Mouse (Mus musculus) lung, adult 18-20 months (tissue): ENCODE measurements around the gene Hint2.
A peak's percentile ranks its signal among the peaks of the same experiment; 100 is the strongest.

Experiments
- DNase-seq, 2 experiments: peaks; one replicate each; pipeline ENCODE4 v3.0.0; 2022; ENCODE audit warnings: mixed read lengths in 2 of 2

The Hint2 gene

GRCm38 (mm10) chr4:43653161-43654015 lies 2.9 kb downstream of the Hint2 start, which contains the start of gene Spag8:
Gene Spag8, minus strand, starts transcription at chr4:43653594.
- peak; percentile 62 to 81 for DNase-seq

GRCm38 (mm10) chr4:43652726-43653125 lies 3.5 kb downstream of the Hint2 start:
- DNase-seq = no peak

DNA sequence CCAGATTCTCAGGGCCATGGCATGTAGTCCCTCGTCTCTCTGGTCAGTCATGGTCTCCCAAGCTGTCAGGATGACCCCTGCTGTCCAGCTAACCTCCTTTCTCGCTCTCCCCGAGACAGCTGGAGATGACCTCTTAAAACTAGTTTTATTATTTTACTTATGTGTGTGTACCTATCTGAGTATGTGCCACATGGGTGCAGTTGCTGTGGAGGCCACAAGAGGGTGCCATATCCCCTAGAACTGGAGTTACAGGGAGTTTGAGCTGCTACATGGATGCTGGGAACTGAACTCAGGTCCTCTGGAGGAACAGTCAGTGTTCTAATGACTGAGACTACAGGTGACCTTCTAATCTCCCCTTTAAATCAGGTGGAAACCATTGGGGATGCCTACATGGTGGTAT lies 6.5 kb downstream of the Hint2 start:
- no peak for DNase-seq

DNA sequence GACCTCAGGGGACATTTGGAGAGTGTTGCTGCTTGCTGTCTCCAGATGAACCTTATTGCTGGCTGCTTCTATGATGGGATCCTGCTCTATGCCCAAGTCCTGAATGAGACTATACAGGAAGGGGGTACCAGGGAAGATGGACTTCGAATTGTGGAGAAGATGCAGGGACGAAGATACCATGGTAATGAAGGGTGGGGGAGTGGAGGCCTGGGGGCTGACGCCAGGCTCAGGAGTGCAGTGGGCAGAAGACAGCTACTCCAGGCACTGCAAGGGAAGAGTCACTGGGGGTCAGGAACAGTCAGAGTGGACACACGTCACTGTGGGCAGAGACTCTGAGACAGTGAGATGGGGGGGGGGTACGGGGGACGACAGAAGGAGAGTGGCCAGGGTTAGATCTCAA lies 15.8 kb downstream of the Hint2 start:
- DNase-seq = peak in 1 of 2 experiments; percentile 0

GRCm38 (mm10) chr4:43640076-43640475 lies 16.2 kb downstream of the Hint2 start:
- DNase-seq = peak in 1 of 2 experiments; percentile 1

DNA sequence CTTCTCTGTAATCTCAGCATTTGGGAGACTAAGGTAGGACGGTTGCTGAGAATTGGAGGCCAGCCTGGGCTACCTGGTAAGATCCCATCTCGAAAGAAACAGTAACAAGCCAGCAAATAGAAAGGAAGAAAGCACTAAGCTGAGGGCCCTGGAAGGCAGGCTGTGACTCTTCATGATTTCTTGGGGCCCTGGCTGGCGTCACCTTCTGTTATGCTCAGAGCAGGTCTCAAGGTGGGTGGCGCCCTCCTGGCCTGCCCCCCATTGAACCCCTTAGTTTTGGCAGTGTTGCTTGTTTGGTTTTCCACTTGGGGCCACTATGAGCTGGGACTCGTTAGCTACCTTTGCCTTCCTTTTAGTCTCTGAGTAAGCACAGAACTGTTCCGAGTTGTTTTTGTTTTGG lies 19.5 kb downstream of the Hint2 start:
- DNase-seq = peak in 1 of 2 experiments; percentile 2

GRCm38 (mm10) chr4:43634621-43635374 lies 21.5 kb downstream of the Hint2 start:
- DNase-seq = peak; percentile 3 to 17

- DNase-seq = no peak
Measured at GRCm38 (mm10) chr4:43633736-43634135, 22.5 kb downstream of the Hint2 start.

- DNase-seq = no peak
Measured at GRCm38 (mm10) chr4:43633296-43633695, 23.0 kb downstream of the Hint2 start.

GRCm38 (mm10) chr4:43631956-43632920 lies 24.0 kb downstream of the Hint2 start:
- no peak for DNase-seq

DNA sequence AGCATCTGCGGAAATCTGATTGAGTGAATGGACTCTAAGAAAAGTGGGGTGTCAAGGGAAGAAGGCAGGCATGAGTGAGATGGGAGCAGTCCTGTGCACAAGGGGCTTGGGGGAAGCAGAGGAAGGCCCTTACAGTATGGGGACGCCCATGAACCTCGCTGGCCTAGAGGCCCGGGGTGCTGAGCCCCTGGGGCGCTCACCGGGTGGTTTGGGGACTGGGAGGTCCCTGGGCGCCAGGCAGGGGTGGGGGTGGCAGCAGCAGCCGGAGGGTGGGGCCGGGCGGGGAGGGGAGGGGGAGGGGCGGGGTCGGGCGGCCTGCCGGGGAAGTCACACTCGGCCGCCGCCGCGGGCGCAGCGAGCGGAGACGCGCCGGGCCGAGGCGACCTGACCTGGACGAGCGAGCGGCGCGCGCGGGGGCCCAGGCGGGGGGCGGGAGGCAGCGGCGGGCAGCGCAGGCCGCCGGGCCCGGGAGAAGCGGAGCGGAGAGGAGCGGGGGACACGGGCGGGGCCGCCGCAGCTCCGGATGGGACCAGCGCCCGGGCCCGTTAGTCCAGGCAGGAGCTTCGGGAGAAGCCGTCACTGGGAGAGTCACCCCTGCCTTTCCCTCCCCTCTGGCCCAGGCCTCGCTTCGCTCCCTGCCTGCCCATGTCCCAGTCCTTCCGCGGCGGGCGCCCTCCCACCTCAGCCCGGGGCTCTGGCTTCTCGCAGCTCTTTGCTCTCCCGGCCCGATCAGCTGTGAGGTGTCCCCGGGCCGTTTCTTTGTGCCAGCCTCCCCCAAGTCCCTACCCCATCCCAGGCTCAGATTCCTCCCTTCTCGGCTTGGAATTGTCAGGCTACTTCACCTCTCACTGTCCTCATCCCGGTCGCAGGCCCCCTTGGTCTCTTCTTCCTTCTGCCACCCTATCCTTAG lies 25.0 kb downstream of the Hint2 start, which contains the start of gene Npr2:
Gene Npr2 (plus strand): TSS at position 890 of the 910 bp plus-strand sequence.
- peak; percentile 25 to 34 for DNase-seq

- DNase-seq = no peak
Measured at GRCm38 (mm10) chr4:43630671-43631045, 25.6 kb downstream of the Hint2 start.

DNA sequence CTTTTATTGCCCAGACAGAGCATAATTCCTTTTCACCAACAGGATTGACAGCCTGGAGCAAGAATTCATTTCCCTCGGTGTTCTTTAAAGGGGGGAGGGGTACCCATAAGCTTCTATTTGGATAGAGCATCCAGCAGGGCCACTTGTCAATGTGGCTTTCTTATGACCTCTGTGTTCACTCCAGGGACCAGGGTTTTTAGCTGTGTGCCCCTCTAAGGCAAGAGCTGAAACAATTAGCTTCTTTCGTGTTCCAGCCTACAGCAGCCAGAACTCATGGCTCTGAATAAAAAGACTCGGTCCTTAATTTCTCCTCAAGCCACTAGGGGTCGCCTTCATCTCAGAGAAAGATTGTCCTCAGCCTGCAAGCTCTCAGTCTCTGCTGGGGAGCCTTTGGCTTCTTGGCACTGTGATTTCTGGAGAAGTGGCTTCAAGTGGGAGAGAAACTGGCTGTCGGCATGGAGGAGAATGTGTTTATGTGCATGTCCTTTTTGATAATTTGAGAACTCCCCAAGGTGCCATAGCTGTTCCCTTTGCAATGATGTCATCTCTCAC lies 26.2 kb downstream of the Hint2 start:
- peak; percentile 80 to 88 for DNase-seq

DNA sequence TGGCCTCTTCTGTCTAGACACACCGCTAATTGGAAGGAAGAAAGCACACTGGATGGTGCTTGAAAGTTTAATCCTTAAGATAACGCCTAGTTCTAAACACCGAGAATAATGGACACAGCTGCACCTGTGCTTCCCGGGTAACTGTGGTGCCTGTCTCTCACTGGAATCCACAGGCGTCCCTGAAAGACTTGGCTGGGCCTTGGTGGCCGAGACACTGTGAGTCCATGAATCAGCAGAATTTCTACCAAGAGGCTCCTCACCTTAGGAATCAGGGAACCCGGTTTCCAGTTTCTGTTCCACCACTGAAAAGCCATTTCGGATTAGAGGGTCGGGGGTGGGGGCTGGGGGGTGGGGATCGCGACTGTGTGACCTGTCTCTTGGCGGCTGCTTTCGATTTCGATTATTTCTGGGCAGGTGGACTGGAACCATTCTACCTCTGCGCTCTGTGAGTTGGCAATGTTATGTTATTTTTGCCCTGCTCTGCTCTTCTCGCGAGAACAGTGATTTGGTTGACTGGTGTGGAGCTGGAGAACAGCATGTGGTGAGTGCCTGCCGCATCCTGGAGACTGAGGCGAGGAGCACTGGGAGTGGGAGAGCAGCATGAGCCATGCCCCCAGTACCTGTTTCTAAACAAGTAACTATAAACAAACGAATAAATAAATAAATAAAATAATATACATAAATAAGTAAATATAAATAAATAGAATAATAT lies 27.0 kb downstream of the Hint2 start:
- no peak for DNase-seq

DNA sequence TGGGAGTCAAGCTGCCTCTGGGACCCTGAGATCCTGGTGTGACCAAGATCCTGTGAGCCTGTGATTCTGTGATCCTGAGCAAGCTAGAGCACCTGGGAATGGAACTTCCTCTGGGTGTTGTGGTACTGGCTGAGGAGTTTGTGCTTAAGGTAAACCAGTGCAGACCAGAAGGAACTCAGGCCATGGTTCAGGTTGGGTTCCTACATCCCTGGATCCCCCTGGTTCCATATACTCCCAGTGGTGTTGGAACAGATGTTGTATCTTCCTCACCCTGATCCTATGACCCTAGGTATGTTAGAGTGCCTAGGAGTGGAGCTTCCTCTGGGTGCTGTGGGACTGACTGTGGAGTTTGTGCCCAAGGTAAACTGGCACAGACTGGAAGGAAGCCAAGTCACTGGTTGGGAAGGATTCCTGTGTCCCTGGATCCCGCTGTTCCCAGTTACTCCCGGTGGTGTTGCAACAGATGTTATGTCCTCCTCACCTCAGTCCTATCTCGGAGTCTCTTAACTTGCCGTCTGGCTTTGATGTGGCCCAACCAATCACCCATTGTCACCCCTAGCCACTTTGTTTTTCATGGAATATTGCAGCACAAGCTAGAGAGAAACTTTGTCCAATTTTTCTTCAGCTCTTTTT lies 36.0 kb downstream of the Hint2 start:
- DNase-seq = peak in 1 of 2 experiments; percentile 1

DNA sequence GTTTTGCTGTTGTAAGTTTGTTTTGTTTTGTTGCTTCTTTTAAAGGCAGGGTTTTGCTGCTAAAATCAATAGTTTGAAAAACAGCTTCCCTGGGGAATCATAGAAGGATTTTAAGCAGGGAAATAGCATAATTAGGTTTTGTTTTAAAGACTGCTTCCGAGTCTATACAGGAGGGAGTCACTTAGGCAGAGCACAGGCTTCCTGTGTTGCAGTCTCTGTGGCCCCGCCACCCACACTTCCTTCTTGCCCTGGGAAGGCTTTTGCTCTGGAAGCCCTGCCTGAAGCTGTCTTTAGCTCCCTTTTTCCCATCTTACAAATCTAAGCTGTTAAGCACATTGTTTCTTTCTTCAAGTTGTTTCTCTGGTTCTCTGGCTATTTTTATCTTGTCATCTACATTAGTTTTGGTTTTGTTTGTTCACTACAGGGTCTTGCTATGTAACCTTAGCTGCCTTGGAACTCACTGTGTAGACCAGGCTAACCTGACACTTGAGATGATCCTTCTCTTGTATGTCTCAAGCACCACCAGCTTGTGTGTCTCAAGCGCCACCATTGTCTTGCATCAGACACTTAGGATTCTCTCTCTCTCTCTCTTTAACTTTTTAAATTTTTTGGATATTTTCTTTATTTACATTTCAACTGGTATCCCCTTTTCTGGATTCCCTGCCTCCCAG lies 43.1 kb downstream of the Hint2 start:
- DNase-seq = peak; percentile 25 to 35

- DNase-seq = no peak
Measured at GRCm38 (mm10) chr4:43612534-43612933, 43.7 kb downstream of the Hint2 start.

- no peak for DNase-seq
Measured at GRCm38 (mm10) chr4:43604751-43605685, 51.2 kb downstream of the Hint2 start.
